Mouse (Mus musculus): ENCODE results near the gene Dapk3.

Gene Dapk3

GRCm38 (mm10) chr10:81182336-81183333 lies at the start of gene Dapk3:
TSS of gene Dapk3 (plus strand) at chr10:81183005.
- ATAC-seq (ENCODE audit: insufficient number of reproducible peaks, low FRiP score, low TSS enrichment), result peak; percentile 87

DNA sequence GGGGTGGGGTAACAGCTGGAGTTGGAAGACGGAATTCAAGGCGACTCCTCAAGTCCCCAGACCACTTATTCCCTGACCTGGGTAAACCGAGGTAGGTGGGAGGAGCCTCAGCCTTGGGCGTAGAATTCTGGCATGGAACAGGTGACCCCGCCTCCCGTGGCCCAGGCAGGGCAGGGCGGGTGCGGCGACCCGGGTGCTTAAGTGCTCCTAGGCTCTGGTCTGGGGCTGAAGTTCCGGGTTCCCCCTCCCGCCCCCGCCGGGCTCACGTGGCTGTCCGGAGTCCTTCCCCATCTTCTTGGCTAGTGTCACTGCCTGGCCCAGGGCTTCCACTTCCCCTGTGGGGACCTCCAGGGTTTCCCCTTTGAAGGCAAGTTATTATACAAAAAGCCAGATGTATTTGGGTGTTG lies 48.6 kb upstream of the Dapk3 start:
- no peak for ATAC-seq (ENCODE audit: insufficient number of reproducible peaks, low FRiP score, low TSS enrichment)

- ATAC-seq (ENCODE audit: insufficient number of reproducible peaks, low FRiP score, low TSS enrichment), result no peak
These were observed 47.7 kb upstream of the Dapk3 start, which contains the start of gene Zbtb7a for GRCm38 (mm10) chr10:81134966-81135681. TSS of gene Zbtb7a (plus strand) at chr10:81135220.

DNA sequence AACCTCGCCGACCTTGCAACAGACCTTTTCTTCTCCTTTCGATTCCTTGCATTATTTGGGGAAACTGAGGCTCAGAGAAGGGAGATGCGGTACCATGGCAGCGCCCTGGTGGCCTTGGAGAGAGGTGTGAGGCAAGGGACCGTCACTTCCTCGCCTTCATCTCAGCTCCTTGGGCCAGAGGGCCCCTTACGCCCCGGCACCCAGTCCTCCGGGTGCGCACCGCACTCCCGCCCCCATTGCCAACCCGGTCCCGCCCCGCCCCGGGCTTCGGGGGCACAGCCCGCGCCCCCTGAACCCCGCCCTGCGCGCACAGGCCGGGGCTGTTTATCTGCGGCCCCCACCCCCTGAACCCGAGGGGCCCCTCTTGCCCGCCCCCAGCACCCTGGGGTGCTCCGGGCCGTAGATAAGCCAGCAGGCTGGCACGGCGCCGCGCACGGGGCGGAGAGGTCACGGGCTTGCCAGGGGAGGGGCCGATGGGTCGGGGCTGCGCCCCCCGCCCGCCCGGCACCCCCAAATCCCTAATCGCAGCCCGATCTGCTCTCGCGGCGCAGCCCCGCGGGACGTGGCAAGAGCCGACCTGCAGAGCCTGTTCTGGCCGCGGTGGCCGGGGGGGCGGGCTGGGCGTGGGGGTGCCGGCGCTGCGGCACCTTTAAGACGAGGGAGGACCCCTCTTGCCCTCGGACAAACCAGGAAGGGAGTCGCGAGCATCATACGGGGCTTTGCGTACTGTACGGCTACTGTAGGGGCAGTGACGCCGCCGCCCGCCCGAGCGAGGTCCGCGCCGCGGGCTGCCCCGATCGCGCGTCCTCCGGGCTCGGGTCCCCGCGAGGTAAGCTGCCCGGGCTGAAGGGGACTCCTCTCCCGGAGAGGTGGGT lies 46.7 kb upstream of the Dapk3 start:
- no peak for ATAC-seq (ENCODE audit: insufficient number of reproducible peaks, low FRiP score, low TSS enrichment)

- 0 out of 2 replicates have a peak, but pooled peaks have one; percentile 13 for ATAC-seq (ENCODE audit: insufficient number of reproducible peaks, low FRiP score, low TSS enrichment)
These were observed 46.0 kb upstream of the Dapk3 start for GRCm38 (mm10) chr10:81136706-81137231.

GRCm38 (mm10) chr10:81137252-81138130 lies 45.3 kb upstream of the Dapk3 start:
- peak; percentile 70 for ATAC-seq (ENCODE audit: insufficient number of reproducible peaks, low FRiP score, low TSS enrichment)

GRCm38 (mm10) chr10:81138131-81138782 lies 44.5 kb upstream of the Dapk3 start:
- ATAC-seq (ENCODE audit: insufficient number of reproducible peaks, low FRiP score, low TSS enrichment), result no peak; the same call in 1 of the 2 replicates

DNA sequence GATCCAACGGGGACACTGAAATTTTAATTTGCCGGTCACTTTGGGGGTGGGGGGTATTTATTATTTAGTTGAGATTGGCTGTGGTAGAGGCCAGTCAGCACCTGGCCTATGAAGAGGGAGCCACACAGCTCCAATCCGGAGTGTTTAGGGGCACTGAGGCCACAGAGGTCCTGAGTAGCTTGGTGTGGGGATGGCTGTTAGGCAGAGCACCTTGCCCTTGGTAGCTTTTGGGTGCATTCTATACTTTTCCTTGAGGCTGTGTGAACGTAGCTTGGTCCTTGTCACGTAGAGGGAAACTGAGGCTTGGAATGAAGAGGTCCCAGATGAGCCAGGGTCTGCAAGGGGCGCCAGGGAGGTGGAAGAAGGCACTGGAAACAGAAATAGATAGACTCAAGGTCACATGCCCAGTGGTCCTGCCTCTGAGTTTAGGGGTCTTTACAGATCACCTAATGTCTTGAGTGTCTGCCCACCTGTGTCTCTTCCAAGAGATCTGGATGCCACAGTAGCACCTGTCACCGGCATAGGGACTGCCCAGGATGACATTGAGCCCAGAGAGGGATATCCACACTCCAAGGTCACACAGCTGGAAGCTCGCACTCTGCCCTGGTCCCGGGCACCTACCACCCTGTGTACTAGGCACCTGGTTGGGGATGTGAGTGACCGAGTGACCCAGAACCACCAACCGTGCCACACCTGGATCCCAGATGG lies 43.8 kb upstream of the Dapk3 start:
- ATAC-seq (ENCODE audit: insufficient number of reproducible peaks, low FRiP score, low TSS enrichment), result no peak

- no peak for ATAC-seq (ENCODE audit: insufficient number of reproducible peaks, low FRiP score, low TSS enrichment)
These were observed 43.3 kb upstream of the Dapk3 start for GRCm38 (mm10) chr10:81139529-81139846.

- no peak for ATAC-seq (ENCODE audit: insufficient number of reproducible peaks, low FRiP score, low TSS enrichment)
These were observed 42.8 kb upstream of the Dapk3 start for GRCm38 (mm10) chr10:81140005-81140404.

DNA sequence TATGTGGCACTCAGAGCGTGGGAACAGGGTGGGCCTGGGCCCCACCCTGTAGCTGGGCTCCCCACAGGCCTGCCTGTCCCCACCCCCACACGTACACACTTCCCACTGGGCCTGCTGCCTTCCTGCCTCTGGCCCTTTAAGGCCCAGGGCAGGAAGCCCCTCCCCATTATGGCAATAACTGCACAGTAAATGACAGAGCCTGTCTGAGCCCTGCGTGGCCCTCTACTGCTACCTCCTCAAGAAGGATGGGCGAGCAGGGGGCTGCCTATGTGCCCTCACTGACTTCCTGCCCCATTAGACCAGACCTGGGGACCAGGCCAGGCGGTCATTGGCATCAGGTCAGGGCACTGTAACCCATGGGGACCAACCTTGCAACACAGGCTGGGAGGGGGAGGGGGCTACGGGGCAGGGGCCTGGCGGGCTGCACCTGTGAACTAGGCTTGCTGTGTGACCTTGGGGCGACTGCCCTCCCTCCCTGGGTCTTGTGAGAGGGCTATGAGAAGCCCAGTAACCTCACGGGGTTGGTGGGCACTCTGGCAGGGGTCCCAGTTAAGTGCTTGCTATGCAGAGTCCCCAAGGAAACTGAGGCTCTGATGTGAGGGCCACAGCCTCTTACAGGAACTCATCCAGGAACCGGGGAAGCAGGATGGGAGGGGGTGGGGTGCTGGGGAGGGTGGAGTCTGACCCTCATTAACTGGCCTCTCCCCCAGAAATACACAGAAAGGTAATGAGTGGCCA lies 41.9 kb upstream of the Dapk3 start:
- no peak for ATAC-seq (ENCODE audit: insufficient number of reproducible peaks, low FRiP score, low TSS enrichment)

DNA sequence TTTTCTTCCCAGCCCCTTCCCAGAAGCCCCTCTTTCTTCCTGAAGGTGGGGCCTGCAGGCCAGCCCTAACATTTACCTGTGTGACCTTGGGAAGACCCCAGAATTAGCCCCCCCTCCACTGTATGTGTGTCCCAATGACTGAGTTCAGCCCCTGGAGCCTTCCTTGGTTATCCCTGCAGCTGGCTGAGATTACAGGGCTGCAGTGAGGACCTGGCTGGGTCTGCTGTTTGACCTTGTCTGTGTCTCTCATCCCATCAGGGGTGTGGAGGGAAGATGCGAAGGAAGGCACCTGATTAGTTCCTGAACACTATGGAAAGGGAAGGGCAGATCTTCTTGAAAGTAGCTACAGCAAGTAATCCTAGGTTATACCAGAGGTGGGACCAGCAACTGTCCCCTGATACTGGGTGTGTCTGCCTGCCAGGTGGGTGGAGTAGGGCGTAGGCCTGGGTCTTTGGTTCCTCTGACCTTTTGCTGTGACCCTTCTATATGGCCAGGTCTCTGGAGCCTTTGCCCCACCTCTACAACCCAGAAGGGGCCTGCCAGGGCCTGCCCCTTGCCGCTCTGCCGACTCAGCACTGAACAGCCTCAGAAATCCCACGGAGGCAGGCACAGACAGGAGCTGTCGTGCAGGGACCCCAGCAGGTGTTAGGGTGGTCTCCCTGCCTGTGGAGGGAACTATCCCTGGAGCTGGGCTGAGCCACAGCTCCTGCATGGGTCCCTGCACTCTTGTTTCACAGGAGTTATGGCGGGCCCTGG lies 41.2 kb upstream of the Dapk3 start:
- no peak for ATAC-seq (ENCODE audit: insufficient number of reproducible peaks, low FRiP score, low TSS enrichment)

GRCm38 (mm10) chr10:81142551-81142981 lies 40.2 kb upstream of the Dapk3 start:
- no peak for ATAC-seq (ENCODE audit: insufficient number of reproducible peaks, low FRiP score, low TSS enrichment)

DNA sequence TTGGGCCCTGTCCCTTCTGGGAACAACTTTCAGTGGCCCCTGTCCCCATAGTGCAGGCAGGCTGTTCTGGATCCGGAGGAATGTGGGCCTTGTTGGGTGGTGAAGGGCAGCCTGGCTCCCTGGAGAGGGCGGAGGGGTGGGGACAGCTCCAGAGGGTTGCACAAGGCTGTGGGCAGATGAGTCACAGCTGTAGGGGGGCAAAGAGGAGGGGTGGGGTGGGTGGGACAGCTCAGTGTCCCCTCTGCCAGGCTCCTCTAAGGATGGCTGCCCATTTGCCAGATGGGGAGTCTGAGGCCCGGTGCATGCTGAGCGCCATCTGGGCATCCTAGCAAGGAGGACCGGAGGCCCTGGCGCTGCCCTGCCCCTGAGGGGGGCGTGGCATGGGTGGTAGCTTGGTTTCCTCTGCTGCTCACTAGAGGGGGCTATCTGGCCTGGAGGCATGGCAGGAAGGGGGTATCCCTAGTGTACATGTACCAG lies 39.6 kb upstream of the Dapk3 start:
- no peak for ATAC-seq (ENCODE audit: insufficient number of reproducible peaks, low FRiP score, low TSS enrichment)

GRCm38 (mm10) chr10:81143845-81144437 lies 38.9 kb upstream of the Dapk3 start:
- ATAC-seq (ENCODE audit: insufficient number of reproducible peaks, low FRiP score, low TSS enrichment), result no peak

- ATAC-seq (ENCODE audit: insufficient number of reproducible peaks, low FRiP score, low TSS enrichment), result no peak
These were observed 38.1 kb upstream of the Dapk3 start for GRCm38 (mm10) chr10:81144667-81145066.

Data from cerebellum, adult (tissue).